Mouse (Mus musculus): ENCODE data around the gene Bcl9l.

DNA sequence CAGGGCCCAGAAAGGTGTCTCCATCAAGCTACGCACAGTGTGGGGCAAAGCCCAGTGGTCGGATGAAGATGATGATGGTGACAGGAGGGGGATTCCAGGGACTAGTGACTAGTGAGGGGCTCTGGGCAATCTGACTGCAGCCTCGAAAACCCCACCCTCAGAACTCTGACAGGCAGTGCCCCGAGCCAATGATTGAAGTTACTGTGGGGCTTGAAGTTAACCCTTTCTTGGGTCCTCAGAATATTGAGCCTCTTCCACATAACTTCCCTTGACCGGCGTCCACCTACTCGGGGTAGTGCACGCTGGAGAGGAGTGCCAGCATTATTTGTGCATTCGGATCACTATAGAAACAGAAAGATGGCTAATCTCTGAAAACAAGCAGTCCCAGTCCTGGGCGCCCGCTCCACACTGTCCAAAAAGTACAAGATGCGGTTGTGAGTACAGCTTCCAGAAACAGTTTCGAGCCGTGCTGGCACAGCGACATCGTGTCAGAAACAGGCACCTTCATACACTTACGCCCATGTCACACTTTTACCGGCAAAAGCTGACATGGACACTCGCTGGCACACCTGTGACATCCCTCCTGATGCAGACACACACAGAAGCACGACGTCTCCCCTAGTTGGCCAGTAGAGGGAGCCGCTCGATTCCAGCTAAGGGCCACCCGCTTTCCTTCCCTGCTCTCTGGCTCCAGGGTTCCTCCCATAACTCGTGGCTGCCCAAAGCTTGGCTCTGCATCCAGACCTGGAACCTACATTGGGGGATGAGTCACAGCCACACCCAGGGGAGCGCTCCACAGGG is 2.8 kb upstream of the Bcl9l start:
- TF ChIP-seq CTCF (IDR thresholded peaks at IDR 0.05) = peak; percentile 96
- TF ChIP-seq EP300 (IDR thresholded peaks at IDR 0.05) = peak; percentile 37
